Mouse (Mus musculus): ENCODE measurements at regions not wholly inside any gene's neighbourhood (a gene's known extent, or its start where the extent isn't known, plus 50 kb on each side); places are given as distances from the start of the nearest gene placed in this dataset.

- TF ChIP-seq CTCF (IDR thresholded peaks at IDR 0.05; ENCODE audit: low read depth) (no peak), EP300 (IDR thresholded peaks at IDR 0.05; ENCODE audit: low read depth) (no peak)
Observed at GRCm38 (mm10) chr10:98388543-98388942, 525.7 kb upstream of the Atp2b1 start.

Data from liver, postnatal 0 days (tissue).